Mouse (Mus musculus): Measurements from ENCODE around the gene Capns1. TPM values are rescaled to one million over a fixed set of nuclear protein-coding genes. Genes with fewer than 3 reads are reported as not detected.

Capns1 gene
- polyA plus RNA-seq, 1 experiment = 17.1 TPM

DNA sequence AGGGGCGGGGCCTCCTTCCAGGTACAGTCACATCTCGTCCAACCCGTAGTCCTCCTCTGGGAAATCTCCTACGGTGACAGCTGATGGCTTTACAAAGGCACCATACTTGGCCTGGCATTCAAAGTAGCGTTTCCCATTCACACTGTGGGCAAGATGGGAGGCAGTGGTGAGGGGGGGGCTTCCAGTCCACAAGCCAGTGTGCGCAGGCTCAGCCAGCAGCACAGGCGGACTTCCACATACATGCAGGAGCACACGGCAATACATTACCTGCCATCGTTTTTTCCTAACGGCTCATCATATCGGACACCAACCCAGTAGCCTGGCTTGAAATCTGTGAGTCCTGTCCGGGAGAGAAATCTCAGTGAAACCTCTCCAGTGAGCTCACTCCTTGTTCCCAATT lies 25.6 kb upstream of the Capns1 start:
- peaks cover 3% of the 10 kb centered on the region; the same call in 1 of the 2 replicates for H3K9me3 ChIP-seq (ENCODE audit: control insufficient read depth, low read length)
- H3K27me3 ChIP-seq (ENCODE audit: control insufficient read depth) = no peaks in the 10 kb centered on the region
- H3K36me3 ChIP-seq (ENCODE audit: control insufficient read depth) = peaks cover 32% of the 10 kb centered on the region
- peaks cover 25% of the 10 kb centered on the region for H3K4me1 ChIP-seq (ENCODE audit: control insufficient read depth)
- no peak overlapping the region for H3K4me3 ChIP-seq (replicated peaks)
- TF ChIP-seq GATA1 (IDR thresholded peaks at IDR 0.05; ENCODE audit: low read length) (no peak), TAL1 (IDR thresholded peaks at IDR 0.05; ENCODE audit: low read length) (no peak)

DNA sequence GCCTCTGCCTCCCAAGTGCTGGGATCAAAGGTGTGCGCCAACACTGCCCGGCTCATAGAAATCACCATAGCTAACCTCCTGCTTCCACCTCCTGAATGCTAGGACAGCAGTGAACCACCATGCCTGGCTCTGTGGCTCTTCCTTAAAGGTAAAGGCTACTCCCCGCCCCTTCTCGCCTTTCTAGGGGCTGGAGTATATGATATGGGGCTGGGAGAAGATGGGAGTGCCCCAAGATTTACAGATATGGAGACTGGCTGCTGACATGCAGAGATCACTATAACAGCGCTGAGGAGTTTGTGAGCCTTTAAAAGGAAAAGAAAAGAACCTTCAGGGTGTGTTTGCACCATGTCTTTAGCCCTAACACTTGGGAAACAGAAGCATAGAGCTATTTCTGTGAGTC lies 23.6 kb upstream of the Capns1 start:
- TF ChIP-seq TAL1 (IDR thresholded peaks at IDR 0.05; ENCODE audit: low read length) (no peak), GATA1 (IDR thresholded peaks at IDR 0.05; ENCODE audit: low read length) (no peak)
- Histone ChIP-seq H3K4me3 (replicated peaks) (no peak overlapping the region), H3K4me1 (ENCODE audit: control insufficient read depth) (peaks cover 30% of the 10 kb centered on the region), H3K9me3 (ENCODE audit: control insufficient read depth, low read length) (peaks cover 3% of the 10 kb centered on the region; the same call in 1 of the 2 replicates), H3K36me3 (ENCODE audit: control insufficient read depth) (peaks cover 24% of the 10 kb centered on the region), H3K27me3 (ENCODE audit: control insufficient read depth) (no peaks in the 10 kb centered on the region)

DNA sequence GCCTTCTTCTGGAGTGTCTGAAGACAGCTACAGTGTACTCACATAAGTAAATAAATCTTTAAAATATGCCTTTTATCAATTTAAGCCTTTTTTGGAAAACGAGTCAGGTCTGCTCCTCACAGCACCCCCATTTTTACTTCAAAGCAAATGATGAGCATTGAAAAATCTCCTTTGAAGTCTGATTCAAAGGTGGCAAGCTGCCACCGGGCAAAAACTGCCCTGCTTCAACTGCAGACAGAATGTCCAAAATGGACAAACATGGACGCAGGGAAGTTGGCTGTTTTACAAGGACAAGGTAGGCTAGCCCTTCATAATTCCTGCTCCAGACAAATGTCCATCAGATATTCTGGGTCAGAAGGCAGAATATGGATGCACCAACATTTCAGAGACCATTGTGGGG lies 22.8 kb upstream of the Capns1 start:
- Histone ChIP-seq H3K36me3 (ENCODE audit: control insufficient read depth) (peaks cover 18% of the 10 kb centered on the region), H3K4me1 (ENCODE audit: control insufficient read depth) (peaks cover 36% of the 10 kb centered on the region), H3K4me3 (replicated peaks) (no peak overlapping the region), H3K9me3 (ENCODE audit: control insufficient read depth, low read length) (peaks cover 3% of the 10 kb centered on the region; the same call in 1 of the 2 replicates), H3K27me3 (ENCODE audit: control insufficient read depth) (no peaks in the 10 kb centered on the region)
- TF ChIP-seq GATA1 (IDR thresholded peaks at IDR 0.05; ENCODE audit: low read length) (no peak), TAL1 (IDR thresholded peaks at IDR 0.05; ENCODE audit: low read length) (no peak)

DNA sequence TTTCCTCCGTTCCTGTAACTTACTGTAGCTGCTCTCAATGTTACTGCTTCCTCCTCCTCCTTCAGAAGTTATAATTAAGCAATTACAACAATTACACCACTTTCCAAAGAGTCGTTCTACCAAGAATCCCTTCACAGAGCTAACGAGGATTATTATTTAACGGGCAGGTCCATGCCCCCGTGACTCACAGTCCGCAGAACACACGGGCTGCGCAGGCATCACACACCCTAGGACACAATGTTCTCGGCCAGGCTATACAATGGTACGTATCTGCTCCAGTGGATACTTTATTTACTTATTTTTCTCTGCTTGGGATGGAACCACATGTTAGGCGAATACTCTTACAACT lies 21.4 kb upstream of the Capns1 start:
- Histone ChIP-seq H3K27me3 (ENCODE audit: control insufficient read depth) (no peaks in the 10 kb centered on the region), H3K4me1 (ENCODE audit: control insufficient read depth) (peaks cover 36% of the 10 kb centered on the region), H3K4me3 (replicated peaks) (peak overlapping the region; percentile 58), H3K9me3 (ENCODE audit: control insufficient read depth, low read length) (peaks cover 3% of the 10 kb centered on the region; the same call in 1 of the 2 replicates), H3K36me3 (ENCODE audit: control insufficient read depth) (peaks cover 10% of the 10 kb centered on the region)
- TF ChIP-seq GATA1 (IDR thresholded peaks at IDR 0.05; ENCODE audit: low read length) = no peak
- TF ChIP-seq TAL1 (IDR thresholded peaks at IDR 0.05; ENCODE audit: low read length) = no peak

DNA sequence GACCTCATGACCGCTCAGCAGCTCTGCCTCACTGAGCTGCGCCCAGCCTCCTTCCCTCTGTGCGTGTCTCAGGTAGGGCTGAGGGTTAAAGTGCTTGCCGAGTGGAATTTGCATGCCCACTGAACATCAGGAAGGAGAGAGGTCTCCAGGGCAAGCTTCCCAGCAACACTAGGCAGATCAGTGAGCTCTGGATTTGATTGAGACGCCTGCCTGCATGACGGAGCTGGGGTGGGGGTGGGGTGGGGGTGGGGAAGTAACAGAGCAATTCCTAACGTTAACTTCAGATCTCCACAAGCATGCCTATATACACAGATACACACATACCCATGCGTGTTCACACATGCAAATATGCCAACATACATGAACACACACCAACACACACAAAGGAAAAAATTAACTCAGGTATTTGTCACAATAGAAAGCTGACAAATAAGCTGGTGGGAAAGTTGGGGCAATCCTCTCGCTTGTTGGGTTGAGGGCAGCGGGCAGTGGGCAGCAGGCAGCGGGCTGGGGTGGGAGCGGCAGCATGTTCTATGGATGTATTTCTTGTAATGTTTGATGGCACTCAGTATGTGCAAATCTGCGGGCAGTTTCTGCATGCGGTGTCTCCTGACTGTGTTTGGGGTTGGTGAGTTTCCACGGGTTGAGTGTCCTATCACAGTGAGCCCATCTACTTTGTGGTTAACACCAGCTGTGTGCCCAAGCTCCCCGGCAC lies 20.8 kb upstream of the Capns1 start:
- peaks cover 9% of the 10 kb centered on the region for H3K36me3 ChIP-seq (ENCODE audit: control insufficient read depth)
- peaks cover 3% of the 10 kb centered on the region; the same call in 1 of the 2 replicates for H3K9me3 ChIP-seq (ENCODE audit: control insufficient read depth, low read length)
- peaks cover 36% of the 10 kb centered on the region for H3K4me1 ChIP-seq (ENCODE audit: control insufficient read depth)
- TF ChIP-seq GATA1 (IDR thresholded peaks at IDR 0.05; ENCODE audit: low read length) (no peak), TAL1 (IDR thresholded peaks at IDR 0.05; ENCODE audit: low read length) (no peak)
- H3K4me3 ChIP-seq (replicated peaks) = peak overlapping the region; percentile 58
- no peaks in the 10 kb centered on the region for H3K27me3 ChIP-seq (ENCODE audit: control insufficient read depth)

DNA sequence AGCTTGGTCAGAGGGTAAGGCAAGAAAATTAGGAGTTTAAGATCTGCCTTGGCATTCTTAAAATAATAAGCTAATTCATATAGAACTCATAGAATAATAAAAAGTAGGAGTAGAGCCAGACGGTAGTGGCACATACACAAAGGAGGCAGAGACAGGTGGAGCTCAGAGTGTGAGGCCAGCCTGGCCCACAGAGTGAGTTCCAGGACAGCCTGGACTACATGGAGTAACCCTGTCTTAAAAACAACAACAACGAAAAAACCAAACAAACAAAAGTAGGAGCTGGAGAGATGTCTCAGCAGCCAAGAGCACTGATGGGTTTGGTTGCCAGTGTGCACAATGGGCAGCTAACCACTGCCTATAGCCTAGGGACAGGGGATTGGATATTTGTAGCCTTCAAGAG lies 18.7 kb upstream of the Capns1 start:
- no peaks in the 10 kb centered on the region for H3K36me3 ChIP-seq (ENCODE audit: control insufficient read depth)
- no peaks in the 10 kb centered on the region for H3K27me3 ChIP-seq (ENCODE audit: control insufficient read depth)
- H3K9me3 ChIP-seq (ENCODE audit: control insufficient read depth, low read length) = no peaks in the 10 kb centered on the region
- no peak overlapping the region for H3K4me3 ChIP-seq (replicated peaks)
- peaks cover 30% of the 10 kb centered on the region for H3K4me1 ChIP-seq (ENCODE audit: control insufficient read depth)
- TF ChIP-seq GATA1 (IDR thresholded peaks at IDR 0.05; ENCODE audit: low read length) (no peak), TAL1 (IDR thresholded peaks at IDR 0.05; ENCODE audit: low read length) (no peak)

DNA sequence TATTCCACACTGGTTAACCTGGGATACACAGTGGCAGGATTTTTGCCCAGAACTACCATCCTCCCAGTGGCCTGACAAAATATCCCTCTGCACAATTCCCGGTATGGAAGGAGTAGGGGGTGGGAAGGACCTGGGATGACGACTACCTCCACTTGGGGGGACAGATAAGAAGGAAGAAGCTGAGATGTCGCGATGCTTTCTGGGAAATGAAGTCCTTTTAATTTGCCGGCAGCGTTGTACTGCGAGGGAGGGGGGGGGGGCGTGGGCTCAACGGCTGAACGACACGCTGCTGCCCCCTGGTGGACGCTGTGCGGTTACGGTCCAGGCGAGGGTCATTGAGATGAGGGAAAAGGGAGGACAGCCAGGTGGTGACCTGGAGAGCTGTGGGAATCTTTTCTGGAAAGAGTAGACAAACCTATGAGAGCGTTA lies 18.1 kb upstream of the Capns1 start:
- Histone ChIP-seq H3K27me3 (ENCODE audit: control insufficient read depth) (no peaks in the 10 kb centered on the region), H3K4me1 (ENCODE audit: control insufficient read depth) (peaks cover 24% of the 10 kb centered on the region), H3K9me3 (ENCODE audit: control insufficient read depth, low read length) (no peaks in the 10 kb centered on the region), H3K36me3 (ENCODE audit: control insufficient read depth) (no peaks in the 10 kb centered on the region), H3K4me3 (replicated peaks) (no peak overlapping the region)
- TF ChIP-seq TAL1 (IDR thresholded peaks at IDR 0.05; ENCODE audit: low read length) (no peak), GATA1 (IDR thresholded peaks at IDR 0.05; ENCODE audit: low read length) (no peak)

DNA sequence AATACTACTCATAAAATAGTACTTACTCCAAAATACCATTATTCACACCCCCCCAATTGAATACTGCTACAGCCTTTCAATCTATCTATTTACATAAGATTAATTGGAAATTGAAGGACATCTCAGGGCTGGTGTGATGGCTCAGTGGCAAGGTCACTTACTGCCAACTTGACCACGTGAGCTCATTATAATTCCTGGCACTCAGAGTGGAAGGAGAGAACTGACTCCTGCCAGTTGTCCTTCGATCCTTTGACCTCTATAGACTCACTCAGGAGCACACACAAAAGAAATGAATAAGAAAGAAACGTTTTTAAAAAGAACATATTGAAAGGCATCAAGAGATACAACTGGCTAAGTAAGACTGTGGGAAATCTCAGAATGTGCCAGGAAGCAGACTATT lies 17.3 kb upstream of the Capns1 start:
- TF ChIP-seq GATA1 (IDR thresholded peaks at IDR 0.05; ENCODE audit: low read length) = no peak
- no peak for TF ChIP-seq TAL1 (IDR thresholded peaks at IDR 0.05; ENCODE audit: low read length)
- Histone ChIP-seq H3K27me3 (ENCODE audit: control insufficient read depth) (no peaks in the 10 kb centered on the region), H3K4me1 (ENCODE audit: control insufficient read depth) (peaks cover 21% of the 10 kb centered on the region), H3K4me3 (replicated peaks) (no peak overlapping the region), H3K9me3 (ENCODE audit: control insufficient read depth, low read length) (no peaks in the 10 kb centered on the region), H3K36me3 (ENCODE audit: control insufficient read depth) (no peaks in the 10 kb centered on the region)

DNA sequence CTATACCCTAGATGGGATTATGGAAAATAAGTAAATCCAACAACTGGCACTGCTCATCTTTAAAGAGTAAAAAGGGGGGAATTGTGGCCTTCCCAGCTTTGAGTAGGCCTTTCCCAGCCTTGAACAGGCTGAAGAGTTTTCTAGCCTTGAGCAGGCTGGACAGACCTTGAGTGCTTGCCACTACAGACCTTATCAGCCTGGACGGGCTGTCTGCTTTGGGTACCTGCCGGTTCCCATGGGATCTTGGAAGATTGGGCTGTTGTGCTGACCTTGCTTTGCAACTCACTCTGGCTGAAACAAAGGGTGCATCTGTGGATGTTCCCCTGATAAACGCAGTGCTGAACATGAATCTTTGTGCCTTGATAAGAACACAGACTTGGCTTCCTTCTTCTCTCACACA lies 15.3 kb upstream of the Capns1 start:
- Histone ChIP-seq H3K27me3 (ENCODE audit: control insufficient read depth) (no peaks in the 10 kb centered on the region), H3K36me3 (ENCODE audit: control insufficient read depth) (no peaks in the 10 kb centered on the region), H3K9me3 (ENCODE audit: control insufficient read depth, low read length) (no peaks in the 10 kb centered on the region), H3K4me3 (replicated peaks) (no peak overlapping the region), H3K4me1 (ENCODE audit: control insufficient read depth) (peaks cover 8% of the 10 kb centered on the region)
- TF ChIP-seq TAL1 (IDR thresholded peaks at IDR 0.05; ENCODE audit: low read length) = no peak
- TF ChIP-seq GATA1 (IDR thresholded peaks at IDR 0.05; ENCODE audit: low read length) = no peak
